Mouse (Mus musculus) brain, embryonic 18.5 days (tissue): Measurements from ENCODE around the gene Cryga.
"Not testable (repeated sequence)": the region's sequence is repeated elsewhere in the genome, so short reads cannot be mapped to it uniquely, and the experiment has no call there.

Source experiments
- DNase-seq: peaks from one replicate; pipeline ENCODE4 v3.0.0-alpha.2; 2012; ENCODE audit warnings: low read depth, low spot score

Cryga gene

GRCm38 (mm10) chr1:65091566-65091965, 11.6 kb downstream of the Cryga start:
- no peak for DNase-seq

- no peak for DNase-seq
Measured at GRCm38 (mm10) chr1:65090370-65090769, 12.8 kb downstream of the Cryga start.

- no peak for DNase-seq
Measured at GRCm38 (mm10) chr1:65088567-65089356, 14.4 kb downstream of the Cryga start.

GRCm38 (mm10) chr1:65082188-65082587, 21.0 kb downstream of the Cryga start, which contains the start of gene Crygb:
TSS of gene Crygb (minus strand) at chr1:65082288.
- no peak for DNase-seq

GRCm38 (mm10) chr1:65075607-65076006, 27.6 kb downstream of the Cryga start:
- DNase-seq: no peak

- no peak for DNase-seq
Measured at GRCm38 (mm10) chr1:65073589-65073988, 29.6 kb downstream of the Cryga start, which contains the start of gene Crygc. TSS of gene Crygc (minus strand) at chr1:65073689.

GRCm38 (mm10) chr1:65067842-65068241, 35.3 kb downstream of the Cryga start:
- DNase-seq: no peak

- DNase-seq: no peak
Measured at GRCm38 (mm10) chr1:65064201-65064600, 39.0 kb downstream of the Cryga start.

- DNase-seq: no peak
Measured at GRCm38 (mm10) chr1:65063352-65063751, 39.8 kb downstream of the Cryga start, which contains the start of gene Crygd. TSS of gene Crygd (minus strand) at chr1:65063452.

- no peak for DNase-seq
Measured at GRCm38 (mm10) chr1:65052140-65052539, 51.0 kb downstream of the Cryga start.

- no peak for DNase-seq
Measured at GRCm38 (mm10) chr1:65051696-65052095, 51.5 kb downstream of the Cryga start.

GRCm38 (mm10) chr1:65050952-65051351, 52.2 kb downstream of the Cryga start, which contains the start of gene Cryge:
TSS of gene Cryge (minus strand) at chr1:65051149.
- not testable (repeated sequence) for DNase-seq
